Comparison of ENCODE assay signal across 7 mouse cellular contexts in the genomic region with DNA sequence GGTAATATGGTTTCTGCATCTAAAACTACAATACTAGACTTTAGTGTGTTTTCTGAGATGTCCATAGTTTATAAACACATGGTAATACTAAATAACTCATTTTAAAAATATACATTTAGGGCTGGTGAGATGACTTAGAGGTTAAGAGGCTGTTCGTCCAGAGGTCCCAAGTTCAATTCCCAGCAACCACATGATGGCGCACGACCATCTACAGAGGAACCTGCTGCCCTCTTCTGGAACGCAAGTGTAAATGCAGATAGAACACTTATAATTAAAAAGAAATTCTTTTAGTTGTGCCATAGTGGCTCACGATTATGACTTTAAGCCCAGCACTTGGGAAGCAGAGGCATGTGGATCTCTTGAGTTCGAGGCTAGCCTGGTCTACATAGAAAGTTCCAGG. TPM values are rescaled to one million over a fixed set of nuclear protein-coding genes. Genes with fewer than 3 reads are reported as not detected.
DNase-seq lines count a peak whose midpoint lies in the region.

No protein-coding gene starts in this region.

- intact Hi-C loops in left cerebral cortex, postnatal 4 days (cut with DNase I): no loop called here
- intact Hi-C loops in left cerebral cortex, postnatal 10 days (cut with DNase I): no loop called here

- peak; percentile 29 for DNase-seq in left cerebral cortex, postnatal 4 days
- no peak for DNase-seq in left cerebral cortex, postnatal 10 days (ENCODE audit: extremely low spot score in 1 of 2, low spot score in 2 of 2)
- peak; percentile 31 for DNase-seq in MN1 (ENCODE audit: low spot score)
- peak; percentile 67 for DNase-seq in embryo, embryonic 11 days
- DNase-seq in mesoderm, embryonic 11.5 days (ENCODE audit: low read depth, low spot score): peak; percentile 54
- no peak for DNase-seq in frontal cortex, postnatal 14 days (ENCODE audit: low spot score in 2 of 2)
- DNase-seq in urinary bladder, postnatal 25 days (ENCODE audit: low spot score): no peak

RNA-seq across cellular contexts. Expression of a gene that starts 5.8 kb away (rescaled TPM):
- total RNA-seq in left cerebral cortex, postnatal 4 days (2021): 10 to 100 TPM; 56.9 to 58.6 TPM
- 10 to 100 TPM; 54.4 to 60.7 TPM for total RNA-seq in left cerebral cortex, postnatal 10 days (2021)

RNA-seq across cellular contexts. Expression of a gene that starts 20.2 kb away (rescaled TPM):
- total RNA-seq in left cerebral cortex, postnatal 4 days (2021): 1 to 10 TPM; 1.6 to 2.0 TPM
- 1 to 10 TPM; 3.0 to 4.2 TPM for total RNA-seq in left cerebral cortex, postnatal 10 days (2021)

RNA-seq across cellular contexts. Expression of a gene that starts 50.0 kb away (rescaled TPM):
- total RNA-seq in left cerebral cortex, postnatal 4 days (2021): 10 to 100 TPM; 18.1 to 19.2 TPM
- 10 to 100 TPM; 17.3 to 19.6 TPM for total RNA-seq in left cerebral cortex, postnatal 10 days (2021)

Comparison
In these comparisons a context has a peak if more than half of its experiments do, and no peak if none do; other contexts are left out.
1. DNase-seq: peak in left cerebral cortex, postnatal 4 days (single experiment), MN1 (single experiment), embryo, embryonic 11 days (single experiment) and mesoderm, embryonic 11.5 days (single experiment); none in left cerebral cortex, postnatal 10 days (0 of 2), frontal cortex, postnatal 14 days (0 of 2) and urinary bladder, postnatal 25 days (single experiment).